Mouse (Mus musculus) cortical plate, adult 2 months (tissue): ENCODE results near the gene Vmn1r31.

Experiments
- CTCF ChIP-seq: fragments of 200-500 bp; IDR thresholded peaks from 2 replicates; pipeline ENCODE4 v1.5.1; 2011; ENCODE audit warnings: mild to moderate bottlenecking, control low read depth, low read length; ENCODE audit not compliant: insufficient read depth; ENCODE audit errors: extremely low read depth
- POLR2A ChIP-seq: fragments of 200-500 bp; IDR thresholded peaks from 2 replicates; pipeline ENCODE4 v1.6.1; 2011; ENCODE audit warnings: mild to moderate bottlenecking, low read length, control low read depth; ENCODE audit not compliant: insufficient read depth; ENCODE audit errors: extremely low read depth

DNA sequence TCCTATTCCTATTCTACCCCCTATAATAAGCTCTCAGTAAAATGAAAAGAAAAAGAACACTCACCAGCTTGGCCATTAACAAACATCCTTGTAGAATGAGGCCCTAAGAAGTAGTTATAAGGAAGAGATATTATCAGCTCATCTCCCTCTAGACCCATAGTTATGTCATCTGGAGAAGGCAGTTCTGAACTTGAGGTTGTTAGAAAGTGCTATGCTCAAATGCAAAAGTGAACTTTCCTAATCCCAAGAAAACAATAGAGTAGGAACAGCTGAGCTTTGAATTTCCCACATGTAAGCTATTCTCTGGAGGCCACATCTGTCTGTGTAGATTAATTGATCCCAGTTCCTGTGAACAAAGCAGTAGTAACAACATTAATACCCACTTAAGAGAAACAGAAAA, 31.8 kb downstream of the Vmn1r31 start, which contains the start of gene Vmn1r30:
- TF ChIP-seq POLR2A (no peak), CTCF (no peak)
